Mouse (Mus musculus) limb, embryonic 14.5 days (tissue): ENCODE measurements around the gene Qrsl1. TPM values are rescaled to one million over a fixed set of nuclear protein-coding genes. Genes with fewer than 3 reads are reported as not detected.

Experiments
- ATAC-seq: fragments of 200-750 bp; cut with Nextera tagmentation; 2 replicates; pipeline ENCODE4 v1.8.0; 2017; ENCODE audit warnings: low read depth, moderate number of reproducible peaks, moderate TSS enrichment; ENCODE audit not compliant: low FRiP score
- DNase-seq: peaks from one replicate; pipeline ENCODE4 v3.0.0-alpha.2; 2015; ENCODE audit warnings: low spot score
- H3K27ac ChIP-seq: fragments of 300-500 bp; sonication (generic); replicated peaks from 2 replicates; pipeline ENCODE4 v1.5.1; 2014; ENCODE audit warnings: low read depth, mild to moderate bottlenecking, low read length, moderate library complexity, mixed read lengths
- H3K27me3 ChIP-seq: fragments of 300-500 bp; sonication (generic); 2 replicates; pipeline ENCODE4 v1.6.1; 2014; ENCODE audit warnings: low read length, mixed read lengths; ENCODE audit not compliant: control insufficient read depth, insufficient read depth
- H3K36me3 ChIP-seq: fragments of 300-500 bp; sonication (generic); 2 replicates; pipeline ENCODE4 v1.6.1; 2014; ENCODE audit warnings: mild to moderate bottlenecking, low read length, moderate library complexity, mixed read lengths; ENCODE audit not compliant: control insufficient read depth, insufficient read depth
- H3K4me1 ChIP-seq: fragments of 300-500 bp; sonication (generic); 2 replicates; pipeline ENCODE4 v1.6.1; 2014; ENCODE audit warnings: antibody characterized with exemption, low read length, mixed read lengths; ENCODE audit not compliant: control insufficient read depth, insufficient read depth
- H3K4me2 ChIP-seq: fragments of 300-500 bp; sonication (generic); replicated peaks from 2 replicates; pipeline ENCODE4 v1.6.1; 2014; ENCODE audit warnings: low read depth, mild to moderate bottlenecking, low read length, moderate library complexity; ENCODE audit not compliant: severe bottlenecking
- H3K4me3 ChIP-seq: fragments of 300-500 bp; sonication (generic); replicated peaks from 2 replicates; pipeline ENCODE4 v1.5.1; 2014; ENCODE audit warnings: low read length
- H3K9ac ChIP-seq: fragments of 300-500 bp; sonication (generic); 2 replicates; pipeline ENCODE4 v1.6.1; 2014; ENCODE audit warnings: mild to moderate bottlenecking, low read depth, low read length, moderate library complexity; ENCODE audit not compliant: severe bottlenecking
- H3K9me3 ChIP-seq: fragments of 300-500 bp; sonication (generic); 2 replicates; pipeline ENCODE4 v1.6.1; 2016; ENCODE audit warnings: low read length; ENCODE audit not compliant: control insufficient read depth
- POLR2A ChIP-seq: fragments of 200-500 bp; IDR thresholded peaks from 2 replicates; pipeline ENCODE4 v1.8.0; 2012; ENCODE audit warnings: inconsistent platforms, mild to moderate bottlenecking, moderate library complexity, borderline replicate concordance; ENCODE audit not compliant: insufficient read depth, insufficient read length; ENCODE audit errors: extremely low read depth
- WGBS: fragments of 180-500 bp; shearing (Covaris S2); extraction: QIAGEN DNeasy Blood & Tissue Kit; methylation state at CpG from one replicate; pipeline ENCODE4 v1.1.7; 2014; 5-methylcytosine and 5-hydroxymethylcytosine counted together
- polyA plus RNA-seq, 2 experiments: library from polyadenylated mRNA; depleted of rRNA in 1 of 2; stranded (reverse) in 1 of 2; unstranded in 1 of 2; fragments of >200 nt; fragmentation: Nextera tagmentation in 1 of 2; extraction: Ambion mirVana in 1 of 2; gene quantifications; 2 replicates each; pipeline versions ENCODE4 v1.2.1 to v1.2.3; 2012 to 2014

Gene Qrsl1
- polyA plus RNA-seq, 2 experiments = 17.5 to 21.9 TPM

DNA sequence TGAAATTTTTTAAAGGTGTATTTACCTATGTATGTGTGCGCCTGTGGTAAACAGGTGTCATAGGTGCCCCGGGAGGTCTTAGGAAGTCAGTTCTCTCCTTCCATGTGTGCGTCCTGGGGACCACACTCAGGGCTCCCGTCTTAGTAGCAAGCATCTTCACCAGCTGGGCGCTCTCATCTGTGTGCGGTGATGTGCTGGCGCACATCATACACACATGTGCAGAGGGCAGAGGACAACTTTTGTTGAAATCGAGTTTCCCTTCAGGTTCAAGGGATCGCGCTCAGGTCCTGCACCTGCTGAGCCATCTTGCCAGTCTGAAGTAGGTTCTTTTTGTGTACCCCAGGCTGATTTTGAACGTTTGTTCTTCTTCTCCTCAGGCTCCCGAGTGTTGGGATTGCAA lies 14.6 kb upstream of the Qrsl1 start:
- no peak overlapping the region for H3K9ac ChIP-seq
- no peak overlapping the region for H3K27ac ChIP-seq
- no peak for TF ChIP-seq POLR2A
- 87% methylated on average over 12 of the region's 12 CpGs for WGBS
- no peaks in the 10 kb centered on the region for H3K27me3 ChIP-seq
- no peak for DNase-seq
- H3K4me3 ChIP-seq = no peak overlapping the region
- ATAC-seq = no peak
- no peak overlapping the region for H3K4me2 ChIP-seq
- no peaks in the 10 kb centered on the region for H3K36me3 ChIP-seq
- H3K4me1 ChIP-seq = 0 out of 2 replicates have a peak, but pooled peaks cover 5% of the 10 kb centered on the region
- H3K9me3 ChIP-seq = no peaks in the 10 kb centered on the region

DNA sequence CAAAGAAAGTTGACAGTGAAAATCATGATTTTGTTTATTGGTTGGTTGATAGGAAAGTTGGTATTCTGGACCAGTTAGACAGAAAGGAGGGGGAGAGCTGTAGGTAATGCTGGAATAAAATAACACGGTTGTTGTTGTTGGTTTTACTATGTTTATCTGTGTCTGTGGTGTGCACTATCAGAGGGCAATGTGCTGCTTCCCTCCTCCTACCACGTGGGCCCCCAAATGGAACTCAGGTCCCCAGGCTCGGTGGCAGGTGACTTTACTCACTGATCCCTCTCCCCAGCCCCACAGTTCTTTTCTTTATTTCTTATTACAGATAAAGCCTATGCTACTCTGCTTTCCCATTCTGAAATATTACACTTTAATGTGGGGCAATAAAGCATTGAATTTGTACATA lies 10.7 kb upstream of the Qrsl1 start:
- Histone ChIP-seq H3K4me1 (0 out of 2 replicates have a peak, but pooled peaks cover 1% of the 10 kb centered on the region), H3K27me3 (no peaks in the 10 kb centered on the region), H3K4me3 (no peak overlapping the region), H3K36me3 (no peaks in the 10 kb centered on the region), H3K9ac (no peak overlapping the region), H3K4me2 (no peak overlapping the region), H3K9me3 (no peaks in the 10 kb centered on the region), H3K27ac (no peak overlapping the region)
- WGBS = 72% methylated on average over 3 of the region's 3 CpGs
- ATAC-seq (no peak), DNase-seq (no peak)
- TF ChIP-seq POLR2A = no peak

DNA sequence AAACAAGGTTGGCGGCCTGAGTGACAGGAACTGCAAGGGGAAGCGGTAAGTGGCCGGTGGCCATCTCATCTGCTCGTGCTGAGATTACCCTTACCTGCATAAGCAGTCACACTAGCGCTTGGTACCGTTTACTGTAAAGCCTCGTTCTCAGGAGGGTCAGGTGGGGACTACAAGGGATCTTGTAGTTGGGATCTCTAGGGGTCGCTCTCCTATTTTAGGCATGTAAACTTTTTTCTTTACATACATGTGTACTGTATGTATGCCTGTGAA lies 9.3 kb upstream of the Qrsl1 start:
- Histone ChIP-seq H3K27me3 (no peaks in the 10 kb centered on the region), H3K36me3 (no peaks in the 10 kb centered on the region), H3K4me3 (no peak overlapping the region), H3K9me3 (no peaks in the 10 kb centered on the region), H3K4me1 (no peaks in the 10 kb centered on the region), H3K4me2 (no peak overlapping the region), H3K27ac (no peak overlapping the region), H3K9ac (no peak overlapping the region)
- ATAC-seq (no peak), DNase-seq (no peak)
- no peak for TF ChIP-seq POLR2A
- 86% methylated on average over 8 of the region's 8 CpGs for WGBS

DNA sequence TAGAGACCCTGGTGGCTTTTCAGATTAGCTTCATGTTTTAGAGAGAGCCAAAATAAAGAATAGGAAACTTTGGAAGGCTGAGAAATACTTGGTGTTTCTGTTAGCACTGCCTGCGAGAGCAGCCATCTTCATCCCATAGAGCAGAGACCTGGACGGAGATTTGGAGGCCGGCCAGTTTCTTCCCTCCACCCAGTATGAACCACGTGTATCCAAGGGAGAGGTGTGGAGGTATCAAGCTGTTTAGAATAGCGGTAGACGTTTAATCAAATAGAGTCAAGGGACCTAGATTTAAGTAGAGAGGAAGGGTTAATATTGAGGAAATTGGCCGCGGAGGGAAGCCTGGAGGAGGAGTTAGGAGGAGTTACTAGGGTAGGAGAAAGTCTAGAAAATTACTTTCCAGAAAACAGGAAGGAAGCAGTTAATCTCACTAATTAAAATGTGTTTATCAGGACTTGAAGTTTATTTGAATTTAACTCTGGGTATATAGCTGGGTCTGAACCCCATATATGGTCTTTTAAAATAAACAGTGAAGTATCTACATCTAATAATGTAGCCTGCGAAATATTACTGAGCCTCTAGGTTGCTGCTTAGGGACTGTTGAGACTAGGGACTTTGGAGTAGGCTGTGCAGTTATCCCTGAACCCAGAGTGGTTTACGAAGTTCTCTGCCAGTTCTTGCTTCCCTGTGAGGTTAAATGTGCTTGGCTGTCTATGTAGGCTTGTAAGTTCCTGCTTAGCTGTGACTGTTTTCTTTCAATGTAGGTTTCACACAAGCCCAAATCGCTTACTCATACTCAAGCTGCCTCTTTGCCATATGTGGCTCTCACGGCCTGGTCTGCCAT lies 8.7 kb upstream of the Qrsl1 start:
- no peaks in the 10 kb centered on the region for H3K36me3 ChIP-seq
- H3K4me3 ChIP-seq = no peak overlapping the region
- no peak for ATAC-seq
- WGBS = 70% methylated on average over 12 of the region's 12 CpGs
- H3K27ac ChIP-seq = no peak overlapping the region
- H3K9ac ChIP-seq = no peak overlapping the region
- TF ChIP-seq POLR2A = no peak
- no peak for DNase-seq
- no peak overlapping the region for H3K4me2 ChIP-seq
- H3K9me3 ChIP-seq = no peaks in the 10 kb centered on the region
- no peaks in the 10 kb centered on the region for H3K27me3 ChIP-seq
- H3K4me1 ChIP-seq = no peaks in the 10 kb centered on the region

DNA sequence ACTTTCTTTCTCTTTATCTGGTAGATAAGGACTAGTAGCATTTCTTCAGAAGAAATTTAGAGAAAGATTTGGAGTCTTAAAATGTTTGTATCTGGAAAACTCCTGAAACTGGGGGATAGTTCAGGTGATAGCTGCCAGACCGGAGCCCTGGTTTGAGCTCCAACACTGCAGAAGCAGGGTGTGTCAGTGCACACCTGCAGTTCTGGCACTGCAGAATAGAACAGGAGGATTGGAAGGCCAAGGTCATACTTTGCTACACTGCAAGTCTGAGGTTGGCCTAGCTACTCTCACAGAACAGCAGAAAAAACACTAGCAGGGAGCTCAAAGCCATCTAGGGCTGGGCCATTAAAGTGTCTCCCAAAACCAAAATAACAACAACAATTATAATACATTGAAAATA lies 3.0 kb upstream of the Qrsl1 start:
- WGBS = 66% methylated on average over 1 of the region's 1 CpGs
- ATAC-seq (no peak), DNase-seq (no peak)
- Histone ChIP-seq H3K27me3 (no peaks in the 10 kb centered on the region), H3K27ac (no peak overlapping the region), H3K4me1 (peaks cover 9% of the 10 kb centered on the region; the same call in 1 of the 2 replicates), H3K4me2 (no peak overlapping the region), H3K36me3 (no peaks in the 10 kb centered on the region), H3K9ac (no peak overlapping the region), H3K9me3 (no peaks in the 10 kb centered on the region), H3K4me3 (no peak overlapping the region)
- no peak for TF ChIP-seq POLR2A
